Mouse (Mus musculus) heart, postnatal 0 days (tissue): Measurements from ENCODE around the gene Gtf2ird2.

Experiments used
- CTCF ChIP-seq: IDR thresholded peaks from 2 replicates; pipeline ENCODE4 v1.5.1; 2016; ENCODE audit warnings: antibody characterized with exemption, control low read depth, low read depth
- EP300 ChIP-seq: IDR thresholded peaks from 2 replicates; pipeline ENCODE4 v1.6.1; 2016; ENCODE audit warnings: antibody characterized with exemption, low read depth

DNA sequence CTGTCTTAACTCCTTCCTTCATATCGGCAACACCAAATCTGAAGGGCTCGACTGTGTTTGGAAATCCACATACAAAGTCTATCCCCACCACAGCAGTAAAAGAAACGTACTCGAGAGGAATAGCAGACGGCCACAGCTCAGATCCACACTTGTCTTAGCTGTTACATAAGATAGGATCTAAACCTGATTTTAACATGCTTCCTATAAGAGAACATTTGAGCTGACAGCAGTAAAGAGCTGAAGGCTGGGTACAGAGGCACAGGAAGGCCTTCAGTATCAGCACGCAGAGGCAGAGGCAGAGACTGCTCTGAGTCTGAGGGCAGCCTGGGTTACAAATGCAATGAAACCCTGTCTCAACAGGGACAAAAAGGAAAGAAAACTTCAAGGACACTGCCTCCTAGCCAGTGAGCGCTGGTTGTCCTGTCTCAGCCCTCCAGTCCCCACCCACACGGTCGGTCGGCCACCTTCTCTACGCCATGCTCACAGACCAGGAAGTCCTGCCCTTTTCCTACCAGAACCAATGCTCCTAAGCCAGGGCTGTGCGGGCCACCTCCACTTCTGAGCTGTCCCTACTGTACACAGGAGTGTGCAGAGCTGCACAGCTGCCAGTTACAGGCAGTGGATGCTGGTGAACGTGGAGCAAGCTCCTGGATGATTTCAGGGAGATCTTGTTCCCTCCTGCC, 73.7 kb downstream of the Gtf2ird2 start:
- TF ChIP-seq CTCF (no peak), EP300 (no peak)
